Mouse (Mus musculus) bone marrow macrophage, adult 2 months (primary cell): ENCODE results near the gene Csf2ra.

Experiments
- CTCF ChIP-seq: IDR thresholded peaks from 2 replicates; pipeline ENCODE4 v1.5.1; 2012; ENCODE audit warnings: low read depth, mild to moderate bottlenecking, low read length, moderate library complexity
- POLR2A ChIP-seq: IDR thresholded peaks from 2 replicates; pipeline ENCODE4 v1.6.1; 2012; ENCODE audit warnings: mild to moderate bottlenecking, low read depth, low read length, borderline replicate concordance

GRCm38 (mm10) chr19:61256166-61256887, 28.1 kb upstream of the Csf2ra start:
- no peak for TF ChIP-seq CTCF
- TF ChIP-seq POLR2A: no peak
